Mouse (Mus musculus): ENCODE results near the gene Cbln3.

The Cbln3 gene

GRCm38 (mm10) chr14:55845506-55846294, 38.5 kb downstream of the Cbln3 start:
- DNase-seq, result no peak

GRCm38 (mm10) chr14:55842794-55843193, 41.4 kb downstream of the Cbln3 start:
- no peak for DNase-seq

- DNase-seq, result no peak
Observed at GRCm38 (mm10) chr14:55840853-55841366, 43.3 kb downstream of the Cbln3 start.

GRCm38 (mm10) chr14:55838740-55839139, 45.5 kb downstream of the Cbln3 start:
- DNase-seq, result no peak

- DNase-seq, result no peak
Observed at GRCm38 (mm10) chr14:55838312-55838711, 45.9 kb downstream of the Cbln3 start.

- DNase-seq, result no peak
Observed at GRCm38 (mm10) chr14:55834808-55835533, 49.2 kb downstream of the Cbln3 start.

- DNase-seq, result no peak
Observed at GRCm38 (mm10) chr14:55833126-55833525, 51.1 kb downstream of the Cbln3 start.

- no peak for DNase-seq
Observed at GRCm38 (mm10) chr14:55830331-55830730, 53.9 kb downstream of the Cbln3 start.

- DNase-seq, result no peak
Observed at GRCm38 (mm10) chr14:55829854-55830253, 54.3 kb downstream of the Cbln3 start.
